Mouse (Mus musculus) thymus, adult 2 months (tissue): ENCODE results near the gene Dbr1. TPM values are rescaled to one million over a fixed set of nuclear protein-coding genes. Genes with fewer than 3 reads are reported as not detected.

Experiments used
- DNase-seq: peaks from one replicate; pipeline ENCODE4 v3.0.0; 2021
- H3K27ac ChIP-seq: fragments of 200-500 bp; 2 replicates; pipeline ENCODE4 v1.5.1; 2012; ENCODE audit warnings: low read length, control low read depth; ENCODE audit not compliant: control insufficient read depth, insufficient read depth
- H3K27me3 ChIP-seq: fragments of 200-500 bp; 2 replicates; pipeline ENCODE4 v1.6.1; 2012; ENCODE audit warnings: mild to moderate bottlenecking, low read length, moderate library complexity, mixed read lengths; ENCODE audit not compliant: control insufficient read depth, insufficient read depth
- H3K36me3 ChIP-seq: fragments of 200-500 bp; 2 replicates; pipeline ENCODE4 v1.6.1; 2012; ENCODE audit warnings: mild to moderate bottlenecking, low read length, moderate library complexity; ENCODE audit not compliant: control insufficient read depth, insufficient read depth
- H3K4me1 ChIP-seq: fragments of 200-500 bp; replicated peaks from 2 replicates; pipeline ENCODE4 v1.6.1; 2012; ENCODE audit warnings: low read length; ENCODE audit not compliant: control insufficient read depth, insufficient read depth
- H3K4me3 ChIP-seq: fragments of 200-500 bp; 2 replicates; pipeline ENCODE4 v1.5.1; 2012; ENCODE audit warnings: mild to moderate bottlenecking, low read length, control low read depth, moderate library complexity; ENCODE audit not compliant: control insufficient read depth, insufficient read depth
- CTCF ChIP-seq: fragments of 200-500 bp; IDR thresholded peaks from 2 replicates; pipeline ENCODE4 v1.5.1; 2012; ENCODE audit warnings: mild to moderate bottlenecking, control low read depth, low read length, moderate library complexity, borderline replicate concordance; ENCODE audit not compliant: control insufficient read depth, poor library complexity, insufficient read depth; ENCODE audit errors: extremely low read depth
- POLR2A ChIP-seq: fragments of 200-500 bp; IDR thresholded peaks from 2 replicates; pipeline ENCODE4 v1.6.1; 2012; ENCODE audit warnings: mild to moderate bottlenecking, low read length, control low read depth, moderate library complexity; ENCODE audit not compliant: control insufficient read depth, poor library complexity, insufficient read depth; ENCODE audit errors: extremely low read depth
- WGBS: fragments of 180-500 bp; shearing (Covaris S2); methylation state at CpG from one replicate; pipeline ENCODE4 v1.1.7; 2018; 5-methylcytosine and 5-hydroxymethylcytosine counted together
- polyA plus RNA-seq: library from polyadenylated mRNA; depleted of rRNA; stranded (reverse); fragments of >200 nt; gene quantifications from 2 replicates; pipeline ENCODE4 v1.2.3, GENCODE M21; 2012

Dbr1 gene
- polyA plus RNA-seq, 1 experiment = 18.6 TPM

- H3K4me1 ChIP-seq = peaks cover 2% of the 10 kb centered on the region; the same call in 1 of the 2 replicates
- H3K36me3 ChIP-seq = no peaks in the 10 kb centered on the region
- H3K27ac ChIP-seq = no peak overlapping the region
- no peak for DNase-seq
- 95% methylated on average over 3 of the region's 3 CpGs for WGBS
- H3K4me3 ChIP-seq = no peak overlapping the region
- H3K27me3 ChIP-seq = no peaks in the 10 kb centered on the region
- TF ChIP-seq CTCF = no peak
- TF ChIP-seq POLR2A = no peak
These were observed 20.3 kb upstream of the Dbr1 start for GRCm38 (mm10) chr9:99555253-99555652.

GRCm38 (mm10) chr9:99557580-99558300 lies 17.9 kb upstream of the Dbr1 start:
- no peaks in the 10 kb centered on the region for H3K36me3 ChIP-seq
- no peak overlapping the region for H3K27ac ChIP-seq
- H3K4me1 ChIP-seq = peaks cover 2% of the 10 kb centered on the region; the same call in 1 of the 2 replicates
- H3K27me3 ChIP-seq = no peaks in the 10 kb centered on the region
- TF ChIP-seq CTCF (no peak), POLR2A (no peak)
- no peak for DNase-seq
- WGBS = 31% methylated on average over 8 of the region's 8 CpGs
- no peak overlapping the region for H3K4me3 ChIP-seq

GRCm38 (mm10) chr9:99558824-99559556 lies 16.6 kb upstream of the Dbr1 start:
- H3K4me3 ChIP-seq = no peak overlapping the region
- H3K27me3 ChIP-seq = no peaks in the 10 kb centered on the region
- WGBS = 39% methylated on average over 7 of the region's 7 CpGs
- no peak for DNase-seq
- H3K4me1 ChIP-seq = peaks cover 2% of the 10 kb centered on the region; the same call in 1 of the 2 replicates
- H3K27ac ChIP-seq = no peak overlapping the region
- no peaks in the 10 kb centered on the region for H3K36me3 ChIP-seq
- TF ChIP-seq CTCF = no peak
- no peak for TF ChIP-seq POLR2A

GRCm38 (mm10) chr9:99559557-99559904 lies 16.1 kb upstream of the Dbr1 start:
- no peaks in the 10 kb centered on the region for H3K27me3 ChIP-seq
- DNase-seq = no peak
- H3K4me3 ChIP-seq = no peak overlapping the region
- no peak overlapping the region for H3K27ac ChIP-seq
- H3K36me3 ChIP-seq = no peaks in the 10 kb centered on the region
- TF ChIP-seq POLR2A (no peak), CTCF (no peak)
- peaks cover 2% of the 10 kb centered on the region; the same call in 1 of the 2 replicates for H3K4me1 ChIP-seq

- Histone ChIP-seq H3K27ac (no peak overlapping the region), H3K4me3 (no peak overlapping the region), H3K27me3 (no peaks in the 10 kb centered on the region), H3K36me3 (no peaks in the 10 kb centered on the region), H3K4me1 (peaks cover 2% of the 10 kb centered on the region; the same call in 1 of the 2 replicates)
- DNase-seq = no peak
- WGBS = 79% methylated on average over 3 of the region's 3 CpGs
- no peak for TF ChIP-seq POLR2A
- TF ChIP-seq CTCF = no peak
These were observed 15.2 kb upstream of the Dbr1 start for GRCm38 (mm10) chr9:99560389-99560788.

GRCm38 (mm10) chr9:99563714-99564113 lies 11.9 kb upstream of the Dbr1 start:
- peak; percentile 58 for DNase-seq
- no peaks in the 10 kb centered on the region for H3K27me3 ChIP-seq
- peaks cover 3% of the 10 kb centered on the region; the same call in 1 of the 2 replicates for H3K4me1 ChIP-seq
- H3K4me3 ChIP-seq = no peak overlapping the region
- H3K36me3 ChIP-seq = no peaks in the 10 kb centered on the region
- 14% methylated on average over 11 of the region's 11 CpGs for WGBS
- H3K27ac ChIP-seq = no peak overlapping the region
- TF ChIP-seq POLR2A = no peak
- no peak for TF ChIP-seq CTCF
